Mouse (Mus musculus) hindbrain, embryonic 10.5 days (tissue): Measurements from ENCODE around the gene Cntnap1. TPM values are rescaled to one million over a fixed set of nuclear protein-coding genes. Genes with fewer than 3 reads are reported as not detected.

Experiments
- DNase-seq: peaks from one replicate; pipeline ENCODE4 v3.0.0-alpha.2; 2017; ENCODE audit warnings: low spot score
- H3K27ac ChIP-seq: fragments of 300-500 bp; sonication (generic); 2 replicates; pipeline ENCODE4 v1.5.1; 2016; ENCODE audit warnings: mild to moderate bottlenecking, moderate library complexity
- H3K27me3 ChIP-seq: fragments of 300-500 bp; sonication (generic); 2 replicates; pipeline ENCODE4 v1.6.1; 2016; ENCODE audit warnings: mild to moderate bottlenecking; ENCODE audit not compliant: poor library complexity, insufficient read depth, severe bottlenecking
- H3K36me3 ChIP-seq: fragments of 300-500 bp; sonication (generic); 2 replicates; pipeline ENCODE4 v1.6.1; 2016; ENCODE audit warnings: mild to moderate bottlenecking, moderate library complexity
- H3K4me1 ChIP-seq: fragments of 300-500 bp; sonication (generic); replicated peaks from 2 replicates; pipeline ENCODE4 v1.6.1; 2016; ENCODE audit warnings: mild to moderate bottlenecking
- H3K4me3 ChIP-seq: fragments of 300-500 bp; sonication (generic); 2 replicates; pipeline ENCODE4 v1.5.1; 2016; ENCODE audit warnings: mild to moderate bottlenecking, moderate library complexity
- H3K9me3 ChIP-seq: fragments of 300-500 bp; sonication (generic); 2 replicates; pipeline ENCODE4 v1.6.1; 2016; ENCODE audit warnings: mild to moderate bottlenecking, moderate library complexity
- WGBS: fragments of 180-500 bp; shearing (Covaris S2); methylation state at CpG from one replicate; pipeline ENCODE4 v1.1.7; 2016; 5-methylcytosine and 5-hydroxymethylcytosine counted together
- polyA plus RNA-seq: library from polyadenylated mRNA; unstranded; fragments of >200 nt; fragmentation: Nextera tagmentation; extraction: Ambion mirVana; gene quantifications from 2 replicates; pipeline ENCODE4 v1.2.1, GENCODE M21; 2016

Gene Cntnap1
- polyA plus RNA-seq, 1 experiment from 2014 or later = 0.71 TPM

DNA sequence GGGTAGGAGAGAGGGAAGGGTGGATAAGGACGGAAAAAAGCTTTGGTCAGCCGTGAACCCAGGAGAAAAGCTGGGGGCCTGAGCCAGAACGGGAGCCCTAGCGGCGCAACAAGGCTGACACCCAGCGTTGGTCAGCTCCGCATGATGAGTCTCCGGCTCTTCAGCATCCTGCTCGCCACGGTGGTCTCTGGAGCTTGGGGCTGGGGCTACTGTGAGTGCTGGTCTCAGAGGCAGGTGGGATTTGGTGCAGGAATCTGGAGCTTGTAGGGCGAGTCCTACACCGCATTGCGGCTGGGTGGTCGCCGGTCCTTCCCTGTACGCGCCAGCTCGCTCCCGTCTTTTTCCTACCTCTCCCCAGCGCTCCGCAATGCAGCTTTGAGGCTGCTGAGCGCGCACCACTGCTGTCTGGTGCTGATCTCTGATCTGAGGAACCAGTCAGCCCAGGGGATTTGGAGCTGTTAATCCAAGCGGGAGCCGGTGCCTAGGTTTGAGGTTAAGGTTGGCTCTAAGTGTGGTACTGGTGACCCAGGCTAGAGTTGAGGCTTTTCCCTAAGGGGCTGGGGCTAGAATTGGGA, 5.9 kb downstream of the Cntnap1 start:
- Histone ChIP-seq H3K9me3 (no peaks in the 10 kb centered on the region), H3K27ac (peak overlapping the region; percentile 17; the same call in 1 of the 2 replicates), H3K4me1 (peaks cover 69% of the 10 kb centered on the region), H3K36me3 (no peaks in the 10 kb centered on the region), H3K4me3 (peak overlapping the region; percentile 45), H3K27me3 (peaks cover 84% of the 10 kb centered on the region)
- peak; percentile 57 for DNase-seq
- WGBS = 2% methylated on average over 25 of the region's 25 CpGs

GRCm38 (mm10) chr11:101176933-101177773, 6.8 kb downstream of the Cntnap1 start:
- Histone ChIP-seq H3K27me3 (peaks cover 86% of the 10 kb centered on the region), H3K4me3 (peak overlapping the region; percentile 45; the same call in 1 of the 2 replicates), H3K9me3 (no peaks in the 10 kb centered on the region), H3K27ac (no peak overlapping the region), H3K36me3 (no peaks in the 10 kb centered on the region), H3K4me1 (peaks cover 61% of the 10 kb centered on the region)
- DNase-seq = peak; percentile 53
- 28% methylated on average over 22 of the region's 22 CpGs for WGBS

GRCm38 (mm10) chr11:101178061-101179058, 8.0 kb downstream of the Cntnap1 start:
- WGBS = 49% methylated on average over 36 of the region's 36 CpGs
- H3K4me3 ChIP-seq = peak overlapping the region; percentile 21; the same call in 1 of the 2 replicates
- peaks cover 57% of the 10 kb centered on the region for H3K4me1 ChIP-seq
- H3K27me3 ChIP-seq = peaks cover 81% of the 10 kb centered on the region
- H3K36me3 ChIP-seq = no peaks in the 10 kb centered on the region
- H3K9me3 ChIP-seq = no peaks in the 10 kb centered on the region
- no peak overlapping the region; the same call in 1 of the 2 replicates for H3K27ac ChIP-seq
- DNase-seq = no peak

DNA sequence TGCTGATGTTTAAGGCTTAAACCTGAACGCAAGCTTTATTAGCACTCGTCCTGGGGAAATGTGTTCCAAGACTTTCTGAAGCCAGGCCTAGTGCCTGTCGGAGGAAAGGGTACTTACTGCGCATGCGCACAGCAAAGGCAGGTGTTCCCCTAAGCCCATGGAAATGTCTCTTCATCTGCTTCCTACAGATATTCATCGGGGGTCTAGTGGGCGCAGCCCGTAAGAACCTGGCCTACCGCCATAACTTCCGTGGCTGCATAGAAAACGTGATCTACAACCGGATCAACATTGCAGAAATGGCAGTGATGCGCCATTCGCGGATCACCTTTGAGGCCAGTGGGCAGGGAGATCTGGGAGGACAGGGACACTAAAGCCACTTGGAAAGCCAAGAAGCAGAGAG, 9.0 kb downstream of the Cntnap1 start:
- Histone ChIP-seq H3K27ac (no peak overlapping the region), H3K4me1 (peaks cover 54% of the 10 kb centered on the region), H3K4me3 (no peak overlapping the region), H3K36me3 (no peaks in the 10 kb centered on the region), H3K27me3 (peaks cover 80% of the 10 kb centered on the region), H3K9me3 (no peaks in the 10 kb centered on the region)
- DNase-seq = no peak
- WGBS = 79% methylated on average over 15 of the region's 15 CpGs

DNA sequence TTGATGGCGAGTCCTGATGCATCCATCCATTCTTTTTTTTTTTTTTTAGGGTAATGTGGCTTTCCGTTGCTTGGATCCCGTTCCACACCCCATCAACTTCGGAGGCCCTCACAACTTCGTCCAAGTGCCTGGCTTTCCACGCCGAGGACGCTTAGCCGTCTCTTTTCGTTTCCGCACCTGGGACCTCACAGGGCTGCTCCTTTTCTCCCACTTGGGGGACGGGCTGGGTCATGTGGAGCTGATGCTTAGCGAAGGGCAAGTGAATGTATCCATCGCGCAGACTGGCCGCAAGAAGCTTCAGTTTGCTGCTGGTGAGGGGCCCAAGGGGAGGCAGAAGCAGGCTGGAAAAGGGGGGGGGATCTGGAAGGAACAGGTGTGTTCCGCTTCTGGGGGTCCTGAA, 9.9 kb downstream of the Cntnap1 start:
- WGBS = 62% methylated on average over 17 of the region's 17 CpGs
- Histone ChIP-seq H3K9me3 (no peaks in the 10 kb centered on the region), H3K36me3 (no peaks in the 10 kb centered on the region), H3K4me1 (peaks cover 46% of the 10 kb centered on the region), H3K27me3 (peaks cover 70% of the 10 kb centered on the region), H3K27ac (no peak overlapping the region), H3K4me3 (no peak overlapping the region)
- DNase-seq = no peak

DNA sequence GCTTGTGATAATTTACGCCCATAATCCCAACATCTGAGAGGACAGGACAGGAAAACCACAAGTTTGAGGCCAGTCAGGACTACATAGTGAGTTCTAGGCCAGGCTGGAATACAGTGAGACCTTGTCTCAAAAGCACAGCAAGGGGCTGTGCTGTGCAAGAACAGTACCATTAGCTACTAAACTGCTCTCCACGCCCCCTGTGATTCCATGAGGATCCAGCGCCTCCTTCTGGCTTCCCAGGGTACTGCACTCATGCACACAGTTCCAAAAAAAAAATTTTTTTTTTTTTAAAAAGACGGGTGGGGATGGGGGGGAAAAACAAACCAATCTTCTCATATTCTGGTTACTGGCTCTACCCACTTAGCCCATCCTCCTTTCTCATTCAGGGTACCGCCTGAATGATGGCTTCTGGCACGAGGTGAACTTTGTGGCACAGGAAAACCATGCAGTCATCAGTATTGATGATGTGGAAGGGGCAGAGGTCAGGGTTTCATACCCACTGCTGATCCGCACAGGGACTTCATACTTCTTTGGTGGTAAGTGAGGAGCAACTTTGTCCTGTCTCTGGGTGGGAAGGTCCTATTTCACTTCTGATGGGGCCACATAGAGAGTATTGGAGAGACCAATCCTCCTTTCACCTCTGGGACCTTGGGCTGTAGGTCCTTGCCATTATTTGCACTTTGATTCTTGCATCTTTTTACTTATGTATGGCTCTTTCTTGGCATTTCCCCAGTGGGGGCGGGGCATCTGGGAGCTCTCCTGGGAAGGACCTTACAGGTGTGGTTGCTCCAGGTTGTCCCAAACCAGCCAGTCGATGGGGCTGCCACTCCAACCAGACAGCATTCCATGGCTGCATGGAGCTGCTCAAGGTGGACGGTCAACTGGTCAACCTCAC, 10.8 kb downstream of the Cntnap1 start:
- peaks cover 62% of the 10 kb centered on the region for H3K27me3 ChIP-seq
- no peaks in the 10 kb centered on the region for H3K36me3 ChIP-seq
- H3K4me3 ChIP-seq = no peak overlapping the region
- no peak overlapping the region for H3K27ac ChIP-seq
- 42% methylated on average over 10 of the region's 10 CpGs for WGBS
- peak; percentile 74 for DNase-seq
- no peaks in the 10 kb centered on the region for H3K9me3 ChIP-seq
- peaks cover 39% of the 10 kb centered on the region for H3K4me1 ChIP-seq

DNA sequence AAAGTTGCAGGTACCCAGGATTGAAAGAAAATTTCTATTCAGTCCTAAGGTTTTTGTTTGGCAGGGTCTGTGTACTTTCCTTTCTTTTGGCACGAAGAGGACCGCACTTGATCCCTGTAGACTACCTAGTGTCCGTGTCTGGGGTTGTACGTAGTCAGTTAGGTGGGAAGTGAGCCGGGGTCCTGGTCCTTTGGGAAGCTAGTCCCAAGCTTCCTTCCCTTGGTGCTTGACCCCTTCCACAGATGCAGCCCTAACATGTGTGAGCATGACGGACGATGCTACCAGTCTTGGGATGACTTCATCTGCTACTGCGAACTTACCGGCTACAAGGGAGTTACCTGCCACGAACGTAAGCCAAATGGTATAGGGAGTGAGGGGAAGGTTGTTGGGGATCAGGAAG, 11.6 kb downstream of the Cntnap1 start:
- WGBS = 94% methylated on average over 11 of the region's 11 CpGs
- H3K27ac ChIP-seq = no peak overlapping the region
- no peak overlapping the region for H3K4me3 ChIP-seq
- peaks cover 53% of the 10 kb centered on the region for H3K27me3 ChIP-seq
- no peaks in the 10 kb centered on the region for H3K9me3 ChIP-seq
- H3K4me1 ChIP-seq = peaks cover 31% of the 10 kb centered on the region
- DNase-seq = no peak
- H3K36me3 ChIP-seq = no peaks in the 10 kb centered on the region

DNA sequence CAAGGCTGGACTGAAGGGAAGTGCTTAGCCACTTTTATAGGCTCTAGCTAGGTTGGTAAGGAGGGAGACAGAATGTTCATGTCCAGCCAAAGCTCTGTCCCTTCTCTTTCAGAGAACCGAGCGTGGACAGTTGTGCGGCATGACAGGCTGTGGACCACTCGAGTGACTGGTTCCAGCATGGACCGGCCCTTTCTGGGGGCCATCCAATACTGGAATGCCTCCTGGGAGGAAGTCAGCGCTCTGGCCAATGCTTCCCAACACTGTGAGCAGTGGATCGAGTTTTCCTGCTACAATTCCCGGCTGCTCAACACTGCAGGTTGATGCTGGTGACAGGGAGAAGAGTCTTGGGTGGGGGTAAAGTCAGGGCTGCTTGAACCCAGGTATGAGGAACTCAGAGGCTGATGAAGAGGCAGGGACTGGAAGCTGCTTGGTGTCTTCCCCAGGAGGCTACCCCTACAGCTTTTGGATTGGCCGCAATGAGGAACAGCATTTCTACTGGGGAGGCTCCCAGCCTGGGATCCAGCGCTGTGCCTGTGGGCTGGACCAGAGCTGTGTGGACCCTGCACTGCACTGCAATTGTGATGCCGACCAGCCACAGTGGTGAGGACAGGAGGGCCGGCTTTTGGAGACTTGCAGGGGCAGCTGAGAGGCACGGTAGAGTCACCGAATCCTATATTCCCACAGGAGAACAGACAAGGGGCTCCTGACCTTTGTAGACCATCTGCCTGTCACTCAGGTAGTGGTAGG, 12.6 kb downstream of the Cntnap1 start:
- 79% methylated on average over 14 of the region's 14 CpGs for WGBS
- H3K27ac ChIP-seq = peak overlapping the region; percentile 40; the same call in 1 of the 2 replicates
- DNase-seq = no peak
- H3K4me3 ChIP-seq = no peak overlapping the region
- no peaks in the 10 kb centered on the region for H3K36me3 ChIP-seq
- H3K9me3 ChIP-seq = no peaks in the 10 kb centered on the region
- H3K4me1 ChIP-seq = peaks cover 23% of the 10 kb centered on the region
- H3K27me3 ChIP-seq = peaks cover 44% of the 10 kb centered on the region

DNA sequence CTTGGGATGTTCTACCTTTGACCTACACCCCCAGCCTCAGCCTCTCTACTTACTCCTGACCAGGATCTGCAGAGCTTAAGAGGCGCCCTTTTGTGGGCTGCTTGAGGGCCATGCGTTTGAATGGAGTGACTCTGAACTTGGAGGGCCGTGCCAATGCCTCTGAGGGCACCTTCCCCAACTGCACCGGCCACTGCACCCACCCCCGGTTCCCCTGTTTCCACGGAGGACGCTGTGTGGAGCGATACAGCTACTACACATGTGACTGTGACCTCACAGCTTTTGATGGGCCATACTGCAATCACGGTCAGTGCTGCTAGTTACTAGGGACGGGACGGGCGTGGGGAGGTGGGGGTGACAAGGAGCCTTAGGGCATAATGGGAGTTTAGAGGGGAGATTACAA, 14.7 kb downstream of the Cntnap1 start:
- 89% methylated on average over 12 of the region's 12 CpGs for WGBS
- Histone ChIP-seq H3K27ac (0 out of 2 replicates have a peak overlapping the region, but pooled peaks have one; percentile 35), H3K27me3 (peaks cover 25% of the 10 kb centered on the region), H3K36me3 (no peaks in the 10 kb centered on the region), H3K4me1 (peaks cover 35% of the 10 kb centered on the region), H3K4me3 (no peak overlapping the region), H3K9me3 (no peaks in the 10 kb centered on the region)
- no peak for DNase-seq

DNA sequence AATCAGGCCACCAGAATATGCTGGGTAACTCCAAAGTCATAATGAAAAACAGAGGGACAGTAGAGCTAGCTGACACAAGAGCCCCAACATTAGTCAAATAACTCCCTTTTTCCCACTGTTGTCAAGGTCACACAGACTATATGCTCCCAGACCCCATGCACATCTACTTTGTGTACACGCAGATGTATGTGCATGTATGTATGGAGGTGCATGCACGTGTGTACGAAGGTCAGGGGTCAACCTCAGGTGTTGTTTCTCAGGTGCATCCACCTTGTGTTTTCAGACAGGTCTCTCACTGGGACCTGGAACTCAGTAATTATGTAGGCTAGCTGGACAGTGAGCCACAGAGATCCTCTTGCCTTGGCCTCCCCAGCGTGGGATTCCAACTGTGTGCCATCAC, 15.1 kb downstream of the Cntnap1 start:
- no peak overlapping the region for H3K27ac ChIP-seq
- H3K4me1 ChIP-seq = peaks cover 40% of the 10 kb centered on the region
- WGBS = 93% methylated on average over 4 of the region's 4 CpGs
- no peaks in the 10 kb centered on the region for H3K9me3 ChIP-seq
- H3K4me3 ChIP-seq = no peak overlapping the region
- DNase-seq = no peak
- H3K27me3 ChIP-seq = peaks cover 20% of the 10 kb centered on the region
- H3K36me3 ChIP-seq = no peaks in the 10 kb centered on the region

- Histone ChIP-seq H3K27ac (no peak overlapping the region), H3K36me3 (no peaks in the 10 kb centered on the region), H3K4me1 (peaks cover 52% of the 10 kb centered on the region), H3K4me3 (no peak overlapping the region), H3K27me3 (peaks cover 13% of the 10 kb centered on the region), H3K9me3 (no peaks in the 10 kb centered on the region)
- 86% methylated on average over 27 of the region's 27 CpGs for WGBS
- DNase-seq = no peak
These were observed 16.4 kb downstream of the Cntnap1 start for GRCm38 (mm10) chr11:101186526-101187247.
